Mouse (Mus musculus): ENCODE results near the gene Abcd3. TPM values are rescaled to one million over a fixed set of nuclear protein-coding genes. Genes with fewer than 3 reads are reported as not detected.

Abcd3 gene
- polyA plus RNA-seq (2015; fragmentation: Nextera tagmentation; extraction: Ambion mirVana) = 60.4 and 66.8 TPM in 2 replicates

DNA sequence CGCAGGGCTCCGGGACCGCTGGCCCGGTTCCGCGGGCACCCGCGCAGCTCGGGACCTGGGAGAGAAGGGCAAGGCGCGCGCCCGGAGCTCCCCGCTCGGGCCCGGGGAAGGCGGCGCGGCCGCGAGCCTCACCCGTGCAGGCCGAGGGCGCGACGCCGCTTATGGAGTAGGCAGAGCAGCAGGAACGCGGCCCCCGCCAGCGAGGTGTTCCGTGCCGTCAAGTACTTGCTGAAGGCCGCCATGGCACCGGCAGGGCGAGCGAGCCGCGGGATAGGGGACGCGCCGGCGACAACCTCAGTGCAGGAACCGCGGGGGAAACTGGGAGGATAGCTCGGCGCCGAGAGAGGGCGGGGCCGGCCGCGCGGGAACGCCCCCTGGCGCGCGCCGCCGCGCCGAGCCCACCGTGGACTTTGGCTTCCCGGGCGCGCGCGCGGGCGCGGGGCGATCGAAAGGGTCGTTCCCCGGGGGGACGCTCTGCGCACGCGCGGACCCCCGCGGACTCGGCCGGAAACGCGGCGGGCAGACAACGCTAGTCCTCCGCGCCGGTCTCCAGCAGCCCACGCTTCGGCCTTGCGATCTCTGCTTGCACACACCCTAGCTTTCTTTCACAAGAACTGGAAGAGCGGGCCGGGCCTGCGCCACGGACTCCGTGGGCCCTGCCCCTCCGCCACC lies at the start of gene Abcd3:
Gene Abcd3 (minus strand): TSS at position 426 of the 672 bp plus-strand sequence.
- no peaks in the 10 kb centered on the region for H3K9me3 ChIP-seq
- H3K4me1 ChIP-seq = peaks cover 25% of the 10 kb centered on the region
- H3K4me2 ChIP-seq = peak within 1 kb of the TSS; percentile 70
- peak; percentile 88 for ATAC-seq (ENCODE audit: insufficient number of reproducible peaks, insufficient read depth, low FRiP score, low TSS enrichment, low read depth)
- H3K36me3 ChIP-seq = no peaks in the 10 kb centered on the region
- H3K27me3 ChIP-seq = no peaks in the 10 kb centered on the region
- under 1% methylated on average over 88 of the region's 99 CpGs for WGBS
- H3K4me3 ChIP-seq = peak within 1 kb of the TSS; percentile 76
- H3K9ac ChIP-seq = peak within 1 kb of the TSS; percentile 92
- H3K27ac ChIP-seq = peak within 1 kb of the TSS; percentile 99

DNA sequence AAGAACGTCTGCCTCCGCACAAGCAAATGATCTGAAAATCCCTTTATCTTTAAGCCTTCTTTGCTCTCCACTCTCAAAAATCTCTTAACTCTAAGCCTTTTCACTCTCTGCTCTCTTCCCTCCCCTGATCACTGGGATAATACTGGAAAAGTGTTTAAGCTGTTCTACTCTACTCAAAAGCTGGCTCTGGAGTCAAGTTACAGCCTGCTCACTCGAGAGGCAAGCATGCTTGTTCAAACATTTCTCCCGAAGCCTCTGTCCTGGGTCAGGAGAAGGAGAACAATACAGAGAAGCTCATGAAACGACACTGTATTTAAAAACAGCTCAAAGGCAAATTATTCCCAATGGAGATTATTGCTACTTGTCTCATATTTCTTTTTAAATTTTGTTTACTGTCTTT lies 44.0 kb upstream of the Abcd3 start:
- Histone ChIP-seq H3K27me3 (no peaks in the 10 kb centered on the region), H3K4me3 (no peak overlapping the region), H3K4me1 (peaks cover 15% of the 10 kb centered on the region), H3K4me2 (peak overlapping the region; percentile 2; the same call in 1 of the 2 replicates), H3K27ac (peak overlapping the region; percentile 56), H3K9ac (no peak overlapping the region), H3K36me3 (no peaks in the 10 kb centered on the region), H3K9me3 (no peaks in the 10 kb centered on the region)
- WGBS = 18% methylated on average over 5 of the region's 5 CpGs
- ATAC-seq (ENCODE audit: insufficient number of reproducible peaks, insufficient read depth, low FRiP score, low TSS enrichment, low read depth) = peak; percentile 79

DNA sequence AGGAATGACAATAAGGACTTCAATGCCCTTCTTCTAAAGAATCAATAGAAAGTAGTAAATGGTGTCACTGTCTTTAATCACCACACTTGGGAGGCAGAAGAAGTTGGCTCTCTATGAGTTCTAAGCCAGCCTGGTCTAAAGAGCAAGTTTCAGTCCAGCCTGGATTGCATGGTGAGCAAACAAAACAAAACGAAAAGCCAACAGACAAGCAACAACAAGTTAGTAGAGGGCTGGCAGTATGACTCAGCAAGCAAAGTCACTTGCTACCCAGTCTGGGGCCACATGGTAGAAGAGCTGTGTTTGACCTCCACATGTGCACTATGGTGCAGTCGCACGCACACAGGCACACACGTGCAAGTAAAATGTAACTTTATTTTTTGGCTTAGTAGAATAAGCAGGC lies 41.0 kb upstream of the Abcd3 start:
- Histone ChIP-seq H3K9ac (no peak overlapping the region), H3K9me3 (no peaks in the 10 kb centered on the region), H3K27ac (no peak overlapping the region), H3K27me3 (no peaks in the 10 kb centered on the region), H3K4me2 (no peak overlapping the region), H3K4me3 (no peak overlapping the region), H3K4me1 (peaks cover 15% of the 10 kb centered on the region), H3K36me3 (no peaks in the 10 kb centered on the region)
- 92% methylated on average over 4 of the region's 4 CpGs for WGBS
- ATAC-seq (ENCODE audit: insufficient number of reproducible peaks, insufficient read depth, low FRiP score, low TSS enrichment, low read depth) = no peak

DNA sequence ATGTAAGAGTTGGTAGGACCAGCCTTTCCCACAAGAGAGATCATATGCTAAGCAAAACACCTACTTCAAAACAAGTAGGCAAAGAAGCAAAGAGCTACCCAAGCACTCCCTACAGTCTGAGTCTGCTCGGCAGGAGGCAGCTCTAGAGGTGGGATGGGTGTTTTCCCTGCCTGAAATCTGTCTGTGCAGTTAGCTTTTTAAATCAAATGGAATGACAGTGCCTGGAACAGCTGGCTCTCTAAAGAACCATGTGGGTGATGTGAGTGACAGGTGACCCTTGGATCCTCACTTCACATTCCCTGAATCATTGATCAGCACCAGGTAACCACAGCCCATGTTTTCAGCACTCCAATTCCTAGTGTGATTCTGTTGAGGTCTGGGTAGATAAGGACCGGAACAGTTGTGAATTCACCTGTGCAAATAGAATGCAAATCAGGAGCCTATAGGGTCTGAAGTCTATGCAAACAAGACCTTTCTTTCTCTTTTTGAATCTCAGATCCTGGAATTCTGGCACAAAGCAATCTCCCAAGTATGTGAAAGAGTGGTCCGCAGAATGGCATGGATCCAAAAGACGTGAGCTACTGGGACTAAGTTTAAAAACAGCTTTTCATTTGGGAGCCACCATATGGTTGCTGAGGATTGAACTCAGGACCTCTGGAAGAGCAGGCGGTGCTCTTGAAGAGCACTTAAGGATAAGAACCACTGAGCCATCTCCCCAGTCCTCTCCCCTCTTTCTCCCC lies 38.8 kb upstream of the Abcd3 start:
- WGBS = 79% methylated on average over 5 of the region's 5 CpGs
- no peak overlapping the region for H3K9ac ChIP-seq
- H3K4me3 ChIP-seq = no peak overlapping the region
- no peak overlapping the region for H3K27ac ChIP-seq
- no peaks in the 10 kb centered on the region for H3K36me3 ChIP-seq
- H3K9me3 ChIP-seq = no peaks in the 10 kb centered on the region
- H3K4me1 ChIP-seq = peaks cover 11% of the 10 kb centered on the region
- no peaks in the 10 kb centered on the region for H3K27me3 ChIP-seq
- no peak for ATAC-seq (ENCODE audit: insufficient number of reproducible peaks, insufficient read depth, low FRiP score, low TSS enrichment, low read depth)
- H3K4me2 ChIP-seq = no peak overlapping the region

DNA sequence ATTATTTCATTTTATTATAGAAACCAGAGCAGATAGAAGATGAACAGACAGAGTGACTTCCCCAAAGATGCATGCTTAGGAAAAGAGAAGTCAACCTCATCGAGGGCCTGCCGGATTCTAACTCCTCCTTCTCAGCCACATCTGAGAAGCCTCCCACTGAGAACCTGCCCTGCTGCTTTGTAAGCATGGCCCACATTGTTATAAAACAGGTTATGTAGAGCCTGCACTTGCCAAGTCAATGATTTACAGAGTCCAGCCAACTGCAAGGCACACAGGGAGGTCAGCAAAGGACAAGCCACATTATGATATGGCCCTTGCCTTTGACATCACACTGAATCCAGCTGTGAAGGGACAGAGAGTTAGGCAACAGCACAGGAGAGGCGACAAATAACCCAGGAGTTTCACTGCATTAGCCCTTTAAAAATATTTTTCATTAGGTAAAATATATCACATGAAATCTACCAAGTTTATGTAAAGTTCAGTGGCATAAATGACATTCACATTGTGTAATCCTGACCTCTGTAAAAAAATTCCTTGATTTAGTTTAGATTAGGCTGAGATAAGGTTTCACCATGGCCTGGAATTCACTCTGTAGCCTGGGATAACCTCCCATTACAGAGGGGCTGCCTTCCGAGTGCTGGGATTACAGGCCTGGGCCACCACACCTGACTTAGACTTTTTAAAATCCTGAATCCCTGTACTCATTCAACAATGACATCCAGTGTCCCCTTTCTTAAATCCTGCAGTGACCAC lies 37.1 kb upstream of the Abcd3 start:
- no peak for ATAC-seq (ENCODE audit: insufficient number of reproducible peaks, insufficient read depth, low FRiP score, low TSS enrichment, low read depth)
- no peaks in the 10 kb centered on the region for H3K27me3 ChIP-seq
- 49% methylated on average over 4 of the region's 4 CpGs for WGBS

DNA sequence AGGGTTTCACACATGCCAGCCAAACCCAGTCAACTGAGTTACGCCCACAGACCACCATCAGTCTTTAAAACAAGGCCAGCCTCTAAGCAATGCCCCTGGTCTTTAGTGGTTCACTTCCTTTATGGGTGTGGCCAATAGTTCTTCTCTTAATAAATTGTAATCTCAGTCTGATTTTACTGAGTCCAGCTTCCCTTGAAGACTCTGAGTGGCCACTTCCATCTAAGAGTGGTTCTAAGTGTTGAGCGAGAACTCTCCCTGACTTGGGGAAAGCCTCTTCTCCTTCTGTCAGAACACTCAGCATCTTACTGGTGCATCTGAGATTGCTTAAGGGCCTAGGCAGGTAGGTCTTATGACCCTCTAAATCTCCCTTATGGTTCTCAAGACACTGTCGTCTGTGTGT lies 35.9 kb upstream of the Abcd3 start:
- no peaks in the 10 kb centered on the region for H3K4me1 ChIP-seq
- no peak overlapping the region for H3K4me2 ChIP-seq
- no peaks in the 10 kb centered on the region for H3K27me3 ChIP-seq
- WGBS = 85% methylated on average over 3 of the region's 3 CpGs
- no peak overlapping the region for H3K9ac ChIP-seq
- H3K27ac ChIP-seq = no peak overlapping the region
- ATAC-seq (ENCODE audit: insufficient number of reproducible peaks, insufficient read depth, low FRiP score, low TSS enrichment, low read depth) = no peak
- H3K4me3 ChIP-seq = no peak overlapping the region
- no peaks in the 10 kb centered on the region for H3K9me3 ChIP-seq
- no peaks in the 10 kb centered on the region for H3K36me3 ChIP-seq

More for the DNA sequence above, 37.1 kb upstream of the Abcd3 start:
- no peaks in the 10 kb centered on the region for H3K9me3 ChIP-seq
- no peak overlapping the region for H3K4me3 ChIP-seq
- no peak overlapping the region for H3K4me2 ChIP-seq
- H3K27ac ChIP-seq = no peak overlapping the region
- H3K36me3 ChIP-seq = no peaks in the 10 kb centered on the region
- no peaks in the 10 kb centered on the region for H3K4me1 ChIP-seq
- no peak overlapping the region for H3K9ac ChIP-seq

DNA sequence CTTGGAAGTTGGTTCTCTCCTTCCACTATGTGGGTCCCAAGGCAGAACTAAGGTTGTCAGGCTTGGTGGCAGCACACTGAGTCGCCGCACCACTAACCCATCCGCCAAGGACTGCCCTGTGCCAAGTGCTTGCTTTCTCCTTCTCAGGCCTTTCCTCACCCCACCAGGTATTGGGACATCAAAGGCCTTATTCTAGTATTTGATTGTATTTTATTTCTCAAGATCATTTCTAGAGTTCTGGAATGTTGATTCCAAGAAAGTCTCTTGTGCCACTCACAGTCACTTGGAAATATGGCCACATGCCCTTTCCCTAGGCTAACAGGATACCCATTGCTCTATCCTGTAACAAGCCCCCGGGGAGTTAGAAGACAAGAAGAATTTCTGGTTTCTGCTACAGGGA lies 35.3 kb upstream of the Abcd3 start:
- Histone ChIP-seq H3K9me3 (no peaks in the 10 kb centered on the region), H3K27ac (no peak overlapping the region), H3K27me3 (no peaks in the 10 kb centered on the region), H3K4me3 (no peak overlapping the region), H3K4me1 (no peaks in the 10 kb centered on the region), H3K36me3 (no peaks in the 10 kb centered on the region), H3K4me2 (no peak overlapping the region), H3K9ac (no peak overlapping the region)
- WGBS = 92% methylated on average over 4 of the region's 4 CpGs
- ATAC-seq (ENCODE audit: insufficient number of reproducible peaks, insufficient read depth, low FRiP score, low TSS enrichment, low read depth) = no peak

DNA sequence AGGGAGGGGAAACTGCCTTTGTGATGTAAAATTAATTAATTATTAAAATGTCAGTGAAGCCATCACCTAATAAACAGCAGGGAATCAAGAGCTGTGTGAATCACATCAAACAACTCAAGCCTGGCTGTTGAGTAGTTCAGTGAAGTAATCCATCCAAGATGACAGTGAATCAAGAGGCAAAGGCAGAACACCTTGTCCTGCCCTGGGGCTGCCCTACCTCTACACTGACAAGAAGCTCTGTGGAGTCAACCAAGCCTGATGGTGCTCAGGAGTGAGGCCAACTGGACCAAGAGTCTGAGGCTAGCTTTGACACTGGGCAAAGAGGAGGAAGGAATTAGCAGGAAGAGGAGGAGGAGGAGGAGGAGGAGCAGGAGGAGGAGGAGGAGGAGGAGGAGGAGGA lies 32.2 kb upstream of the Abcd3 start:
- no peaks in the 10 kb centered on the region for H3K9me3 ChIP-seq
- H3K27ac ChIP-seq = no peak overlapping the region
- ATAC-seq (ENCODE audit: insufficient number of reproducible peaks, insufficient read depth, low FRiP score, low TSS enrichment, low read depth) = no peak
- no peak overlapping the region for H3K9ac ChIP-seq
- no peaks in the 10 kb centered on the region for H3K4me1 ChIP-seq
- no peaks in the 10 kb centered on the region for H3K36me3 ChIP-seq
- no peak overlapping the region for H3K4me2 ChIP-seq
- H3K27me3 ChIP-seq = no peaks in the 10 kb centered on the region
- no peak overlapping the region for H3K4me3 ChIP-seq

DNA sequence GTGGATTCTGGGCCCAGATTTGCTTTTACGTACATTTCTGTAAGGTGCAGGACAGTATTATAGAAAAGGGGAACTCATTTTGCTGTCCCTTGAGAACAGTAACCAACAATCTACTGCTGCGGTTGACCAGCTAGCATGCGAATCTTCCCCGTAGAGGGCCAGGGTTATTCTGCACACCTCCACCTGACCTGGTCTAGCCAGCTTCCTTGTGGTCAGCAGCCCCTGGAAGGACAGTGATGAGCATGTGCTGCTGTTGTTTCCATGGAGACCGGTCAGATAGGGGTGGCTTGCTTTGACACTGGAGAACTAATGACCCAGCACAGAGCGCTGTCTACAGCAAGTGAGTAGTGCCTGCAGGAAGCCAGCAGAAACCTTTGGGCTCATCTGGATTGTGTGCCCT lies 29.6 kb upstream of the Abcd3 start:
- H3K36me3 ChIP-seq = no peaks in the 10 kb centered on the region
- no peak overlapping the region for H3K4me3 ChIP-seq
- no peaks in the 10 kb centered on the region for H3K4me1 ChIP-seq
- no peaks in the 10 kb centered on the region for H3K9me3 ChIP-seq
- no peak overlapping the region for H3K9ac ChIP-seq
- WGBS = 87% methylated on average over 6 of the region's 6 CpGs
- no peak overlapping the region for H3K4me2 ChIP-seq
- no peak overlapping the region for H3K27ac ChIP-seq
- no peak for ATAC-seq (ENCODE audit: insufficient number of reproducible peaks, insufficient read depth, low FRiP score, low TSS enrichment, low read depth)
- no peaks in the 10 kb centered on the region for H3K27me3 ChIP-seq

DNA sequence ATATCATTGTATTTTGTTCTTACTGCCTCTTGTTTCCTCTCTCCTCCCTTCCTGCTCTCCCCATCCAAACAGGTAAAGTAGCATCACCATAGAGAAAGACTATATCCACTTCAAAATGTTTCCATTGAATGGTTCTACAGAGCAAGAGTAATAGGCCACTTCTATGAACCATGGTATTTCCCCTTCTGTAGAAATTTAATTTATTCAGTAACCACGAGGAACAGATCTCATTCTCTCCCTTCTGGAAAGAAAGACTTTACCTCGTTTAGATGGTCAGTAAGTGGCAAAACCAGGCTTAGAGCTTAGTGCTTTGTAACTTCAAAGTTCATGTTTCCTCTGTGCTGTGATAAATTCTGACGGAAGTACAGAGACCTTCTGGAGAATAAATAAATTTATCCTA lies 28.9 kb upstream of the Abcd3 start:
- no peaks in the 10 kb centered on the region for H3K9me3 ChIP-seq
- no peaks in the 10 kb centered on the region for H3K4me1 ChIP-seq
- no peaks in the 10 kb centered on the region for H3K36me3 ChIP-seq
- no peak overlapping the region for H3K4me3 ChIP-seq
- H3K27me3 ChIP-seq = no peaks in the 10 kb centered on the region
- WGBS = 72% methylated on average over 3 of the region's 3 CpGs
- H3K9ac ChIP-seq = no peak overlapping the region
- H3K27ac ChIP-seq = no peak overlapping the region
- no peak for ATAC-seq (ENCODE audit: insufficient number of reproducible peaks, insufficient read depth, low FRiP score, low TSS enrichment, low read depth)
- no peak overlapping the region for H3K4me2 ChIP-seq

DNA sequence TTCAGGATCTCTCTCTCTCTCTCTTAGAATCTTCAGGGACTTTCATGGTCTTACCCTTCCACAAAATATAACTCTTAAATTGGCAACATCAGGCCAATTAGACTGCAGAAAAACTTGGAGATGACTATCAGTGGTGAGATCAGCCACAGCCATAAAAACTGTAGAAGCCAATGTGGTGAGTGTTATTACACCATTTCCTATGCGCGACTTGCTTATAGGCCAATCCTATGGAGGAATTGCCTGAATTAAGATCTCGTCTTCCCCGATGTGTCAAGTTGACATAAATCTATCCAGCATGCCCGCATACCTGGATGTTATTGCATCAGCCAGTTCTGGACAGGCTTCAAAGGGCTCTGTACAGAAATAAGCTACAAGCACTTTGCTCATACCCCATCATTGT lies 28.2 kb upstream of the Abcd3 start:
- H3K36me3 ChIP-seq = no peaks in the 10 kb centered on the region
- no peak overlapping the region for H3K4me2 ChIP-seq
- no peak overlapping the region for H3K9ac ChIP-seq
- no peak overlapping the region for H3K4me3 ChIP-seq
- H3K4me1 ChIP-seq = no peaks in the 10 kb centered on the region
- WGBS = 79% methylated on average over 5 of the region's 5 CpGs
- no peak for ATAC-seq (ENCODE audit: insufficient number of reproducible peaks, insufficient read depth, low FRiP score, low TSS enrichment, low read depth)
- H3K27me3 ChIP-seq = no peaks in the 10 kb centered on the region
- H3K9me3 ChIP-seq = no peaks in the 10 kb centered on the region
- H3K27ac ChIP-seq = no peak overlapping the region
